Mouse (Mus musculus) thymus, adult 2 months (tissue): ENCODE results near the gene Copz1.

Experiments used
- CTCF ChIP-seq: fragments of 200-500 bp; IDR thresholded peaks from 2 replicates; pipeline ENCODE4 v1.5.1; 2012; ENCODE audit warnings: mild to moderate bottlenecking, control low read depth, low read length, moderate library complexity, borderline replicate concordance; ENCODE audit not compliant: control insufficient read depth, poor library complexity, insufficient read depth; ENCODE audit errors: extremely low read depth
- POLR2A ChIP-seq: fragments of 200-500 bp; IDR thresholded peaks from 2 replicates; pipeline ENCODE4 v1.6.1; 2012; ENCODE audit warnings: mild to moderate bottlenecking, low read length, control low read depth, moderate library complexity; ENCODE audit not compliant: control insufficient read depth, poor library complexity, insufficient read depth; ENCODE audit errors: extremely low read depth

GRCm38 (mm10) chr15:103343008-103343407 is 70.5 kb downstream of the Copz1 start:
- TF ChIP-seq POLR2A (no peak), CTCF (no peak)
